ENCODE assay signal across 8 mouse cellular contexts in the genomic region with DNA sequence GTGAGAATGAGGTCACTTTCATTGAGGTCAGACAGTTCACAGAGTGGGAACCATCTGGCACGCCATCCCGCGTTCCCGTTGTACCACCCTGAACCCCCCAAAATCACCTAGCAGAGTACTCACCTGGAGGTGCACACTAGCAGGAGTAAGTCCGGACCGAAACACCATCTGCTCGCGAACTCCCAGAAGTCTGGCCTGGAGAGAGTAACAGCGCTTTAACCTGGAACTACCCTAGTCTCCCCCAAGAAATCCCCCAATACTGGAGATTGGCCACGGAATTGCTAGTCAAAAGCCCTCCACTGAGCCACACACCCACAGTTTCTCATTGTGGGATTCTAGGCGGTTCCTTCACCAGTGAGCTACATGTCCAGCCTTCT. TPM values are rescaled to one million over a fixed set of nuclear protein-coding genes. Genes with fewer than 3 reads are reported as not detected.
DNase-seq lines count a peak whose midpoint lies in the region; ATAC-seq and TF ChIP-seq lines count a peak whose summit lies in the region.

No protein-coding gene starts in this region.

- H3K9ac ChIP-seq in liver, adult 2 months (ENCODE audit: low read depth, low read length), result no peak overlapping the region
- 0 out of 2 replicates have a peak overlapping the region, but pooled peaks have one; percentile 11 for H3K9ac ChIP-seq in neural tube, embryonic 14.5 days (replicated peaks; ENCODE audit: low read depth, low read length)

- peak overlapping the region; percentile 66 for H3K4me2 ChIP-seq in neural tube, embryonic 14.5 days (ENCODE audit: low read depth, low read length)

- H3K27ac ChIP-seq in liver, adult 2 months (replicated peaks; ENCODE audit: insufficient read depth, low read depth, low read length), result no peak overlapping the region
- H3K27ac ChIP-seq in embryonic fibroblast, embryonic 13.5 days (ENCODE audit: insufficient read depth, low read length), result no peak overlapping the region
- peak overlapping the region; percentile 87 for H3K27ac ChIP-seq in limb, embryonic 10.5 days
- H3K27ac ChIP-seq in neural tube, embryonic 14.5 days (ENCODE audit: low read depth, low read length), result no peak overlapping the region

- WGBS in liver, adult 2 months, result 5% methylated on average over 11 of the region's 11 CpGs
- WGBS in limb, embryonic 10.5 days, result 2% methylated on average over 11 of the region's 11 CpGs
- 3% methylated on average over 11 of the region's 11 CpGs for WGBS in neural tube, embryonic 14.5 days

- H3K9me3 ChIP-seq in limb, embryonic 10.5 days (replicated peaks), result no peaks in the 10 kb centered on the region
- no peaks in the 10 kb centered on the region for H3K9me3 ChIP-seq in neural tube, embryonic 14.5 days (ENCODE audit: control insufficient read depth, low read length)

- H3K4me1 ChIP-seq in liver, adult 2 months (ENCODE audit: control insufficient read depth, insufficient read depth, low read length), result no peaks in the 10 kb centered on the region
- no peaks in the 10 kb centered on the region for H3K4me1 ChIP-seq in embryonic fibroblast, embryonic 13.5 days (ENCODE audit: control insufficient read depth, insufficient read depth, low read length)
- H3K4me1 ChIP-seq in limb, embryonic 10.5 days, result peaks cover 53% of the 10 kb centered on the region
- peaks cover 11% of the 10 kb centered on the region; the same call in 1 of the 2 replicates for H3K4me1 ChIP-seq in neural tube, embryonic 14.5 days (ENCODE audit: control insufficient read depth, insufficient read depth, low read length)

- ATAC-seq in neural tube, embryonic 14.5 days (ENCODE audit: low read depth), result no peak
- ATAC-seq in megakaryocyte progenitor cell, adult 5-6 weeks (replicated peaks; ENCODE audit: poor library complexity), result no peak

- peak overlapping the region; percentile 21; the same call in 1 of the 2 replicates for H3K4me3 ChIP-seq in liver, adult 2 months (ENCODE audit: insufficient read depth, low read depth, low read length)
- H3K4me3 ChIP-seq in embryonic fibroblast, embryonic 13.5 days (ENCODE audit: insufficient read depth, low read length), result peak overlapping the region; percentile 46
- peak overlapping the region; percentile 69 for H3K4me3 ChIP-seq in limb, embryonic 10.5 days
- H3K4me3 ChIP-seq in neural tube, embryonic 14.5 days (ENCODE audit: low read depth, low read length), result peak overlapping the region; percentile 37

- no peaks in the 10 kb centered on the region for H3K36me3 ChIP-seq in liver, adult 2 months (ENCODE audit: control insufficient read depth, insufficient read depth, low read length)
- no peaks in the 10 kb centered on the region for H3K36me3 ChIP-seq in limb, embryonic 10.5 days
- H3K36me3 ChIP-seq in neural tube, embryonic 14.5 days (ENCODE audit: control insufficient read depth, insufficient read depth, low read length), result no peaks in the 10 kb centered on the region

- TF ChIP-seq POLR2A in liver, adult 2 months (IDR thresholded peaks at IDR 0.05; ENCODE audit: extremely low read depth, insufficient read depth, low read length), result no peak
- TF ChIP-seq POLR2A in embryonic fibroblast, embryonic 13.5 days (IDR thresholded peaks at IDR 0.05; ENCODE audit: low read depth, low read length), result no peak

- TF ChIP-seq CTCF in liver, adult 2 months (IDR thresholded peaks at IDR 0.05; ENCODE audit: low read depth, low read length), result no peak
- TF ChIP-seq CTCF in embryonic fibroblast, embryonic 13.5 days (IDR thresholded peaks at IDR 0.05; ENCODE audit: borderline replicate concordance, insufficient read depth, low read length), result no peak

- peaks cover 10% of the 10 kb centered on the region; the same call in 1 of the 2 replicates for H3K27me3 ChIP-seq in liver, adult 2 months (ENCODE audit: control insufficient read depth, insufficient read depth, low read length)
- peaks cover 34% of the 10 kb centered on the region for H3K27me3 ChIP-seq in limb, embryonic 10.5 days (ENCODE audit: low read depth, poor library complexity, severe bottlenecking)
- no peaks in the 10 kb centered on the region for H3K27me3 ChIP-seq in neural tube, embryonic 14.5 days (ENCODE audit: control insufficient read depth, insufficient read depth, low read length)

- H3K79me2 ChIP-seq in liver, adult 2 months (ENCODE audit: control insufficient read depth, insufficient read depth, low read length), result no peaks in the 10 kb centered on the region

- DNase-seq in liver, adult 2 months (ENCODE audit: extremely low read depth, low read depth, low spot score), result no peak
- DNase-seq in liver, result no peak
- no peak for DNase-seq in limb, embryonic 10.5 days (ENCODE audit: low spot score)
- DNase-seq in spleen, postnatal 36 days (ENCODE audit: low spot score in 2 of 2), result no peak
- no peak for DNase-seq in retina, postnatal 1 day

RNA-seq across cellular contexts. Expression of a gene that starts 5.0 kb away (rescaled TPM):
- total RNA-seq in liver, adult 2 months (2014; rRNA removed), result 0.28 TPM in 1 of 2 replicates, not detected in the other
- not detected in 2 replicates for polyA plus RNA-seq in liver, adult 2 months (2012; rRNA removed)
- polyA plus RNA-seq in embryonic fibroblast, embryonic 13.5 days (2011; ENCODE audit: insufficient read length, low read depth, missing spikeins), result not detected in 2 replicates
- polyA plus RNA-seq in limb, embryonic 10.5 days (2016; fragmentation: Nextera tagmentation; extraction: Ambion mirVana), result 0.24 and 0.39 TPM in 2 replicates
- polyA plus RNA-seq in neural tube, embryonic 14.5 days (2014; fragmentation: Nextera tagmentation; extraction: Ambion mirVana), result 0.13 and 0.52 TPM in 2 replicates
- not detected in 2 replicates for total RNA-seq in megakaryocyte progenitor cell, adult 5-6 weeks (2015)
- total RNA-seq in megakaryocyte progenitor cell, adult 5-6 weeks (2017), result not detected in 2 replicates

RNA-seq across cellular contexts. Expression of a gene that starts 6.5 kb away (rescaled TPM):
- 1.2 TPM in 2 replicates for total RNA-seq in liver, adult 2 months (2014; rRNA removed)
- 1.2 and 1.5 TPM in 2 replicates for polyA plus RNA-seq in liver, adult 2 months (2012; rRNA removed)
- polyA plus RNA-seq in embryonic fibroblast, embryonic 13.5 days (2011; ENCODE audit: insufficient read length, low read depth, missing spikeins), result 9.8 and 12.8 TPM in 2 replicates
- polyA plus RNA-seq in limb, embryonic 10.5 days (2016; fragmentation: Nextera tagmentation; extraction: Ambion mirVana), result 5.2 and 8.4 TPM in 2 replicates
- polyA plus RNA-seq in neural tube, embryonic 14.5 days (2014; fragmentation: Nextera tagmentation; extraction: Ambion mirVana), result 9.1 and 10.9 TPM in 2 replicates
- total RNA-seq in megakaryocyte progenitor cell, adult 5-6 weeks (2015), result 1.0 and 1.8 TPM in 2 replicates
- total RNA-seq in megakaryocyte progenitor cell, adult 5-6 weeks (2017), result 1.2 and 1.4 TPM in 2 replicates

RNA-seq across cellular contexts. Expression of a gene that starts 26.8 kb away (rescaled TPM):
- 0.07 TPM in 1 of 2 replicates, not detected in the other for total RNA-seq in liver, adult 2 months (2014; rRNA removed)
- 0.14 TPM in 1 of 2 replicates, not detected in the other for polyA plus RNA-seq in liver, adult 2 months (2012; rRNA removed)
- polyA plus RNA-seq in embryonic fibroblast, embryonic 13.5 days (2011; ENCODE audit: insufficient read length, low read depth, missing spikeins), result 2.5 and 2.7 TPM in 2 replicates
- 2.4 and 5.3 TPM in 2 replicates for polyA plus RNA-seq in limb, embryonic 10.5 days (2016; fragmentation: Nextera tagmentation; extraction: Ambion mirVana)
- polyA plus RNA-seq in neural tube, embryonic 14.5 days (2014; fragmentation: Nextera tagmentation; extraction: Ambion mirVana), result 28.4 and 30.4 TPM in 2 replicates
- total RNA-seq in megakaryocyte progenitor cell, adult 5-6 weeks (2015), result not detected in 2 replicates
- total RNA-seq in megakaryocyte progenitor cell, adult 5-6 weeks (2017), result not detected in 2 replicates

RNA-seq across cellular contexts. Expression of a gene that starts 30.3 kb away (rescaled TPM):
- total RNA-seq in liver, adult 2 months (2014; rRNA removed), result not detected in 2 replicates
- not detected in 2 replicates for polyA plus RNA-seq in liver, adult 2 months (2012; rRNA removed)
- 2.3 TPM in 1 of 2 replicates, not detected in the other for polyA plus RNA-seq in embryonic fibroblast, embryonic 13.5 days (2011; ENCODE audit: insufficient read length, low read depth, missing spikeins)
- polyA plus RNA-seq in limb, embryonic 10.5 days (2016; fragmentation: Nextera tagmentation; extraction: Ambion mirVana), result 0.40 and 0.64 TPM in 2 replicates
- polyA plus RNA-seq in neural tube, embryonic 14.5 days (2014; fragmentation: Nextera tagmentation; extraction: Ambion mirVana), result 24.9 and 49.4 TPM in 2 replicates
- not detected in 2 replicates for total RNA-seq in megakaryocyte progenitor cell, adult 5-6 weeks (2015)
- total RNA-seq in megakaryocyte progenitor cell, adult 5-6 weeks (2017), result not detected in 2 replicates

RNA-seq across cellular contexts. Expression of a gene that starts 55.5 kb away (rescaled TPM):
- total RNA-seq in liver, adult 2 months (2014; rRNA removed), result 43.3 and 46.4 TPM in 2 replicates
- polyA plus RNA-seq in liver, adult 2 months (2012; rRNA removed), result 59.2 and 101 TPM in 2 replicates
- polyA plus RNA-seq in embryonic fibroblast, embryonic 13.5 days (2011; ENCODE audit: insufficient read length, low read depth, missing spikeins), result 407 and 463 TPM in 2 replicates
- 305 and 308 TPM in 2 replicates for polyA plus RNA-seq in limb, embryonic 10.5 days (2016; fragmentation: Nextera tagmentation; extraction: Ambion mirVana)
- 76.1 and 93.7 TPM in 2 replicates for polyA plus RNA-seq in neural tube, embryonic 14.5 days (2014; fragmentation: Nextera tagmentation; extraction: Ambion mirVana)
- 105 and 107 TPM in 2 replicates for total RNA-seq in megakaryocyte progenitor cell, adult 5-6 weeks (2015)
- 387 and 490 TPM in 2 replicates for total RNA-seq in megakaryocyte progenitor cell, adult 5-6 weeks (2017)
